Mouse (Mus musculus): ENCODE measurements around the gene Ccdc40. TPM values are rescaled to one million over a fixed set of nuclear protein-coding genes. Genes with fewer than 3 reads are reported as not detected.
"Not testable (repeated sequence)": the region's sequence is repeated elsewhere in the genome, so short reads cannot be mapped to it uniquely, and the experiment has no call there.

Gene Ccdc40
- polyA plus RNA-seq, 1 experiment from 2014 or later: 7.6 TPM

DNA sequence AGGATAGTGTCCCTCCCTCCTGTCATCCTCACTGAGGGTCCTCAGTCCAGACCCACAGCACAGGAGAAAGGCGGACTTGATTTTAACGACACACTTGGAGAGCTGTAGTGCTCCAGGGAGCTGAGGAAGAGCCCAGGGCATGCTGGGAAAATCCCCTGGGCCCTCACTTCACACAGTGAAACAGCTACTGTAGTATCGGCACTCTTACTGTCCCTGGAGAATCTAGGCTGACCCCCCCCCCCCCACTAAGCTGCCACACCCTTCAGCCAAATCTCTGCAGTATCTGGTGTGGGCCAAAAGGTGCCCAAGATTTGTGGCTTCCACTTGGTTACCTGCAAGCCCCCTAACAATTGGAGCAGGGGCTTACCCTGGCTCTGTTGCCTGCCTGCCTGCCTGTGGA is 8.6 kb downstream of the Ccdc40 start:
- Histone ChIP-seq H3K4me3 (ENCODE audit: low read depth, low read length) (no peak overlapping the region), H3K36me3 (ENCODE audit: control insufficient read depth, insufficient read depth, low read length) (no peaks in the 10 kb centered on the region)

DNA sequence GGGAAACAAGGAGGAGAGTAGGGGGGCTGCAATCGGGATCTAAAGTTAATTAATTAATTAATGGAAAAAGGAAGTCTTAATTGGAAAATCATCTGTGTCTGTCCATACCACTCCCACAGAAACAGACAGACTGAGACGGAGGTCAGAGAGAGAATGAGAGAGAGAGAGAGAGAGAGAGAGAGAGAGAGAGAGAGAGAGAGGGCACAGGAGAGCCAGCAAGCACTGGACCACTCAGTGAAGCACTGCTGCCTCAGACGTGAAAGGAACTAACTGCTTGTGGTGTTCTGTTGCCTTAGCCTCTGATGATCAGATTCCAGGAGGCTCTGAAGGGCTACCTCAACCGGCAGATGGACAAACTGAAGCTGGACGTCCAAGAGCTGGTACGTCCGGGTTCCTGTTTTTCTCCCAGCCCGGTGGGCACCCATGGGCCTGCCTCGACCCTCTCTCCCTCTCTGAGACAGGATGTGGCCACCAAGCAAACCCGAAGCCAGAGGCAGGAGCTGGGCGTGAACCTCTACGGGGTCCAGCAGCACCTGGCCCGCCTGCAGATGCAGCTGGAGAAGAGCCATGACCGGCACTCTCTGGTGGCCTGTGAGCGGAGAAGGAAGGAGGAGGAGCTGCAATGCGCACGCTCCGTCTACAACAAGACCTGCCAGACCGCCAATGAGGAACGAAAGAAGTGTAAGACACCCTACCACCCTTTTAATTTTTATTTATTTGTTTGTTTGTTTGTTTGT is 9.4 kb downstream of the Ccdc40 start:
- 27% methylated on average over 20 of the region's 20 CpGs for WGBS
- peak overlapping the region; percentile 57 for H3K4me2 ChIP-seq (ENCODE audit: low read depth, low read length)
- peak overlapping the region; percentile 40 for H3K9ac ChIP-seq (ENCODE audit: low read depth, low read length)
- no peak for DNase-seq (ENCODE audit: low spot score)
- H3K36me3 ChIP-seq (ENCODE audit: control insufficient read depth, insufficient read depth, low read length): no peaks in the 10 kb centered on the region
- H3K9me3 ChIP-seq (ENCODE audit: control insufficient read depth, low read length): no peaks in the 10 kb centered on the region
- ATAC-seq (ENCODE audit: low read depth): peak; percentile 78
- peaks cover 5% of the 10 kb centered on the region; the same call in 1 of the 2 replicates for H3K4me1 ChIP-seq (ENCODE audit: control insufficient read depth, insufficient read depth, low read length)
- H3K4me3 ChIP-seq (ENCODE audit: low read depth, low read length): peak overlapping the region; percentile 30
- H3K27me3 ChIP-seq (replicated peaks; ENCODE audit: control insufficient read depth, insufficient read depth, low read length): no peaks in the 10 kb centered on the region
- H3K27ac ChIP-seq (replicated peaks; ENCODE audit: low read depth, low read length): no peak overlapping the region

More for the DNA sequence above, 8.6 kb downstream of the Ccdc40 start:
- Histone ChIP-seq H3K27ac (replicated peaks; ENCODE audit: low read depth, low read length) (no peak overlapping the region), H3K9me3 (ENCODE audit: control insufficient read depth, low read length) (no peaks in the 10 kb centered on the region), H3K4me1 (ENCODE audit: control insufficient read depth, insufficient read depth, low read length) (peaks cover 5% of the 10 kb centered on the region; the same call in 1 of the 2 replicates), H3K27me3 (replicated peaks; ENCODE audit: control insufficient read depth, insufficient read depth, low read length) (no peaks in the 10 kb centered on the region), H3K9ac (ENCODE audit: low read depth, low read length) (no peak overlapping the region), H3K4me2 (ENCODE audit: low read depth, low read length) (no peak overlapping the region)
- 53% methylated on average over 3 of the region's 3 CpGs for WGBS
- DNase-seq (ENCODE audit: low spot score): no peak
- ATAC-seq (ENCODE audit: low read depth): no peak

DNA sequence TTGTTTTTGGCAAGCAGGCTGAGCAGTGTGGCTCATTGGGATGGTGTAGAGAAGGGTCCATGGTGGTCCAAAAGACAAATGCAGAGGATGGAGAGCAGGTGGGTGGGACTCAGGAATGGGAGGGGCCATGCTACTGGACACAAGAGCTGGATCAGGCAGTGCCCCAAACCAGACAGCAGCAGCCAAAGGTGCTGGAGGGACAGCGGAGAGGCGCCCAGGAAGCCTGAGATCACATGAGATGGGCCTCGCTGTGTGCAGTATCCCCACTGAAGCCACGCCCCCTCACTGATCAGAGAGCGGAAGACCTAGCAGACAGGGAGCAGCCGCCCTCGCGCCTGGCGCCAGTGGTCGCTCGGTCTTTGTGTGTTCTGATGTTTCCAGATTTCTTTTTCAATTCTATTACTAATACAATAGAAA is 9.9 kb downstream of the Ccdc40 start:
- DNase-seq (ENCODE audit: low spot score): peak; percentile 65
- Histone ChIP-seq H3K36me3 (ENCODE audit: control insufficient read depth, insufficient read depth, low read length) (no peaks in the 10 kb centered on the region), H3K9ac (ENCODE audit: low read depth, low read length) (no peak overlapping the region), H3K9me3 (ENCODE audit: control insufficient read depth, low read length) (no peaks in the 10 kb centered on the region), H3K27ac (replicated peaks; ENCODE audit: low read depth, low read length) (no peak overlapping the region), H3K4me3 (ENCODE audit: low read depth, low read length) (peak overlapping the region; percentile 30), H3K4me1 (ENCODE audit: control insufficient read depth, insufficient read depth, low read length) (peaks cover 5% of the 10 kb centered on the region; the same call in 1 of the 2 replicates), H3K4me2 (ENCODE audit: low read depth, low read length) (peak overlapping the region; percentile 57), H3K27me3 (replicated peaks; ENCODE audit: control insufficient read depth, insufficient read depth, low read length) (no peaks in the 10 kb centered on the region)
- WGBS: 17% methylated on average over 11 of the region's 11 CpGs
- ATAC-seq (ENCODE audit: low read depth): peak; percentile 53; the same call in 1 of the 2 replicates

DNA sequence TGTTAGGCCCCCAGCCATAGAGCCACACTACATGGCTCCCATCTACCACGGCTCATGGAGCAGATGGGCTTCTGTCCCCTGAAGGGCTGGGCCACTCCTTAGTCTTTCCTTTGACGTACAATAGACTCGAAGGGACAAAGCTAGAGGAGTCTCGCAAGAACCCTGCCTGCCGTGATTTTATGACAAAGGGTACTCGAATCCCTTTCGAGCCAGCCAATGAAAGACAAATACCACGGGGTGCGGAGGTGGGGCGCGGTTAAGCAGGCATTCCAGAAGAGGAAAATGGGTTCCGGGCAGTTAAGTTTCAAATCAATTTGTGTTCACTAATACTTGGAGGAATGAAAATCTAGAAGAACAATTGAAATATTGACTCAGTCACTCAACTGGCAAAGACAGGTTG is 11.1 kb downstream of the Ccdc40 start:
- H3K9me3 ChIP-seq (ENCODE audit: control insufficient read depth, low read length): no peaks in the 10 kb centered on the region
- no peak overlapping the region for H3K9ac ChIP-seq (ENCODE audit: low read depth, low read length)
- H3K27me3 ChIP-seq (replicated peaks; ENCODE audit: control insufficient read depth, insufficient read depth, low read length): no peaks in the 10 kb centered on the region
- H3K4me1 ChIP-seq (ENCODE audit: control insufficient read depth, insufficient read depth, low read length): peaks cover 5% of the 10 kb centered on the region; the same call in 1 of the 2 replicates
- WGBS: 93% methylated on average over 12 of the region's 12 CpGs
- no peak overlapping the region for H3K27ac ChIP-seq (replicated peaks; ENCODE audit: low read depth, low read length)
- DNase-seq (ENCODE audit: low spot score): no peak
- H3K4me2 ChIP-seq (ENCODE audit: low read depth, low read length): no peak overlapping the region
- no peak overlapping the region for H3K4me3 ChIP-seq (ENCODE audit: low read depth, low read length)
- H3K36me3 ChIP-seq (ENCODE audit: control insufficient read depth, insufficient read depth, low read length): no peaks in the 10 kb centered on the region
- no peak for ATAC-seq (ENCODE audit: low read depth)

DNA sequence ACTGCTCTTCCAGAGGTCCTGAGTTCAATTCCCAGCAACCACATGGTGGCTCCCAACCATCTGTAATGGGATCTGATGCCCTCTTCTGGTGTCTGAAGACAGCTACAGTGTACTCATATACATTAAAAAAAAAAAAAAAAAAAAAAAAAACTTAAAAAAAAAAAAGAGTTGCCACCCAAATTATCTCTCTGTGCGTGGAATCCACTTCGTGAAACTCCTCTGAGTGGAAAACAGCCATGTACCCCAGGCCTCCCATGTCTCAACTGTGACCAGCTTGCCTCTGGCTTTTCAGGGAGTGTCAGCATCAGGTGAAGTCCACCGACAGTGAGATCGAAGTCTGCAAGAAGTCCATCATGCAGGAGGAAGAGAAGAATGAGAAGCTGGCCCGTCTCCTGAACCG is 17.2 kb downstream of the Ccdc40 start:
- H3K27ac ChIP-seq (replicated peaks; ENCODE audit: low read depth, low read length); H3K4me3 ChIP-seq (ENCODE audit: low read depth, low read length); H3K36me3 ChIP-seq (ENCODE audit: control insufficient read depth, insufficient read depth, low read length); DNase-seq (ENCODE audit: low spot score); H3K27me3 ChIP-seq (replicated peaks; ENCODE audit: control insufficient read depth, insufficient read depth, low read length); H3K4me1 ChIP-seq (ENCODE audit: control insufficient read depth, insufficient read depth, low read length); H3K9me3 ChIP-seq (ENCODE audit: control insufficient read depth, low read length); H3K9ac ChIP-seq (ENCODE audit: low read depth, low read length); H3K4me2 ChIP-seq (ENCODE audit: low read depth, low read length); ATAC-seq (ENCODE audit: low read depth): not testable (repeated sequence)
- WGBS: 94% methylated on average over 6 of the region's 6 CpGs

DNA sequence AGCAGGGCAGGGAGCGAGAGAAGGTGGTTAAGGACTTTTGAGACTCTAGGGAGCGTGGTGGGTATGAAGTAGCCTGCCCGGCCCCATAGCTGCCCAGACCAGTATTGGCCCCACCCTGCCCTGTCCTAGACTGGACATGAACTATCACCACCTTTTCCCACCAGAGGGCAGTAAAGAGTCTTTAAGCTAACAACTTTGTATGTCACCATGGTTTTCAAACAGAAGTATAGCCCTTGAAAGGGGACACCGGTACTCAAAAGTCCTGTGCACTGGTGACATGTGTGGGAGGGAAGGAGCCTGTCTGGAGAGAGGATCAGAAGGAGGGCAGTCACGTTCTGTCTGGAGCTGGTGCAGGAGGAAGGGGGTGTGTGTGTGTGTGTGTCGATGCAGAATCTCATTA is 20.6 kb downstream of the Ccdc40 start:
- Histone ChIP-seq H3K9me3 (ENCODE audit: control insufficient read depth, low read length) (no peaks in the 10 kb centered on the region), H3K4me2 (ENCODE audit: low read depth, low read length) (no peak overlapping the region), H3K9ac (ENCODE audit: low read depth, low read length) (no peak overlapping the region), H3K27me3 (replicated peaks; ENCODE audit: control insufficient read depth, insufficient read depth, low read length) (no peaks in the 10 kb centered on the region), H3K27ac (replicated peaks; ENCODE audit: low read depth, low read length) (no peak overlapping the region), H3K4me1 (ENCODE audit: control insufficient read depth, insufficient read depth, low read length) (peaks cover 13% of the 10 kb centered on the region), H3K4me3 (ENCODE audit: low read depth, low read length) (no peak overlapping the region), H3K36me3 (ENCODE audit: control insufficient read depth, insufficient read depth, low read length) (no peaks in the 10 kb centered on the region)
- peak; percentile 82 for DNase-seq (ENCODE audit: low spot score)
- WGBS: 22% methylated on average over 6 of the region's 6 CpGs
- ATAC-seq (ENCODE audit: low read depth): peak; percentile 69

DNA sequence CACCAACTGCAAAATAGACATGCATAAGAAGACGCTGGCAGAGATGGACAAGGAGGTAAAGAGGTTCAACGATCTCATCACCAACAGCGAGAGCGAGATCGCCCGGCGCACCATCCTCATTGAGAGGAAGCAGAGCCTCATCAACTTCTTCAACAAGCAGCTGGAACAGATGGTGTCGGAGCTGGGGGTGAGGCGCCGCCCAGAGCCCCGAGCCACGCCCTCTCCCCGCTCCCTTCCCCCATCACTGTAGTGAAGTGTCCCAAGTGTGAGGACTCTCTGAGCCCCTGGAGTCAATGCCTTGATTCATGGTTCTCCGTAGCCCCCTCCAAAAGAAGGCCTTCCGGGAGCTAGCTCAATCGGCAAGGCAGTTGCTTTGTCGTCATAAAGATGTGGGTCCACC is 22.6 kb downstream of the Ccdc40 start:
- H3K4me1 ChIP-seq (ENCODE audit: control insufficient read depth, insufficient read depth, low read length): peaks cover 13% of the 10 kb centered on the region
- WGBS: 61% methylated on average over 14 of the region's 17 CpGs
- no peak overlapping the region for H3K4me3 ChIP-seq (ENCODE audit: low read depth, low read length)
- no peak overlapping the region for H3K9ac ChIP-seq (ENCODE audit: low read depth, low read length)
- H3K27ac ChIP-seq (replicated peaks; ENCODE audit: low read depth, low read length): no peak overlapping the region
- H3K4me2 ChIP-seq (ENCODE audit: low read depth, low read length): no peak overlapping the region
- ATAC-seq (ENCODE audit: low read depth) (no peak), DNase-seq (ENCODE audit: low spot score) (no peak)
- H3K9me3 ChIP-seq (ENCODE audit: control insufficient read depth, low read length): no peaks in the 10 kb centered on the region
- no peaks in the 10 kb centered on the region for H3K27me3 ChIP-seq (replicated peaks; ENCODE audit: control insufficient read depth, insufficient read depth, low read length)
- H3K36me3 ChIP-seq (ENCODE audit: control insufficient read depth, insufficient read depth, low read length): no peaks in the 10 kb centered on the region

DNA sequence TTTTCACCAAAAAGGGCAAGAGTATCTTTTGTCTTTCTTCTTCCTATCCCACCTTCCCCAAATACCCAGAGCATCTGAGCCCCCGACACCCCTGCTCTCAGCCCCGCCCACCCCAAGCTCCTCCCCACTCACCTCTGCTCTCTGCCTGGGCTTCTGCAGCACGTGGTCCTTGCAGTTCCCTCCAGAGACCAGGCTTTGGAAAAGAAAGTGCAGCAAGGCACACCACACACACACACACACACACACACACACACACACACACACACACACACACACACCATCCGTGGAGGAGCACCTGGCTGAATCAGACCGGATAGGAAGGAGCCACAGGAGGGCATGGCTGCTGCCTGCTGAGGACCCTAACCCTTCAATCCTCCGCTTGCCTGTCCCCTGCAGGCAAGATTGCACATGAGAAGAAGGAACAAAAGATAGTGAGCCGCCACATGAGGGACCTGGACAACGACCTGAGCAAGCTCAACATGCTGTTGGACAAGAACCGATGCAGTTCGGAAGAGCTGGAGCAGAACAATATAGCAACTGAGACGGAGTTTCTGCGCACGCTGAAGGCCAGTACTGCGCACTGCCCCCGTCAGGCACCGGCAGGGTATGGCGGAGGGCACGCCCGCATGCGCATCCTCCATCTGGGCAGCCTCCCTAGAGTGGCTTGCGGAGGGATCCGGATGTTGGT is 24.6 kb downstream of the Ccdc40 start:
- 5% methylated on average over 20 of the region's 22 CpGs for WGBS
- DNase-seq (ENCODE audit: low spot score): peak; percentile 58
- Histone ChIP-seq H3K9ac (ENCODE audit: low read depth, low read length) (peak overlapping the region; percentile 51), H3K4me3 (ENCODE audit: low read depth, low read length) (peak overlapping the region; percentile 27), H3K4me2 (ENCODE audit: low read depth, low read length) (peak overlapping the region; percentile 57), H3K36me3 (ENCODE audit: control insufficient read depth, insufficient read depth, low read length) (no peaks in the 10 kb centered on the region), H3K4me1 (ENCODE audit: control insufficient read depth, insufficient read depth, low read length) (peaks cover 13% of the 10 kb centered on the region), H3K27me3 (replicated peaks; ENCODE audit: control insufficient read depth, insufficient read depth, low read length) (no peaks in the 10 kb centered on the region), H3K9me3 (ENCODE audit: control insufficient read depth, low read length) (no peaks in the 10 kb centered on the region), H3K27ac (replicated peaks; ENCODE audit: low read depth, low read length) (no peak overlapping the region)
- peak; percentile 82 for ATAC-seq (ENCODE audit: low read depth)
